ENCODE assay signal across 10 mouse cellular contexts in genomic region chr19:53755346-53755745, GRCm38 (mm10).
"Had no signal": no experiment of that assay in that cellular context is flagged by ENCODE, and none has a peak within 500 bp of the region (broad histone marks: within the 10 kb centered on the region; RNA-seq: fewer than 3 reads in every experiment).

No protein-coding gene starts in this region.

- H3K36me3 ChIP-seq: limb, embryonic 13.5 days; midbrain, embryonic 13.5 days; neural tube, embryonic 12.5 days had no signal

- H3K27ac ChIP-seq: limb, embryonic 13.5 days; liver, embryonic 14.5 days; midbrain, embryonic 13.5 days; neural tube, embryonic 12.5 days had no signal

- H3K4me3 ChIP-seq: limb, embryonic 13.5 days; midbrain, embryonic 13.5 days; neural tube, embryonic 12.5 days had no signal

- H3K4me1 ChIP-seq: limb, embryonic 13.5 days; midbrain, embryonic 13.5 days; neural tube, embryonic 12.5 days had no signal

- ATAC-seq: midbrain, embryonic 13.5 days had no signal

- H3K27me3 ChIP-seq: limb, embryonic 13.5 days; midbrain, embryonic 13.5 days; neural tube, embryonic 12.5 days had no signal

- H3K4me2 ChIP-seq: limb, embryonic 13.5 days; midbrain, embryonic 13.5 days; neural tube, embryonic 12.5 days had no signal

- DNase-seq: kidney, postnatal 14 days; left cerebral cortex, postnatal 4 days; lung, adult 18-20 months; spleen, adult 18-20 months; thymus, adult 18-20 months; thymus, postnatal 14 days had no signal

- H3K9ac ChIP-seq: limb, embryonic 13.5 days; liver, embryonic 14.5 days; midbrain, embryonic 13.5 days; neural tube, embryonic 12.5 days had no signal
